Mouse (Mus musculus): ENCODE measurements around the gene Josd2.
A peak's percentile ranks its signal among the peaks of the same experiment; 100 is the strongest.

Gene Josd2

DNA sequence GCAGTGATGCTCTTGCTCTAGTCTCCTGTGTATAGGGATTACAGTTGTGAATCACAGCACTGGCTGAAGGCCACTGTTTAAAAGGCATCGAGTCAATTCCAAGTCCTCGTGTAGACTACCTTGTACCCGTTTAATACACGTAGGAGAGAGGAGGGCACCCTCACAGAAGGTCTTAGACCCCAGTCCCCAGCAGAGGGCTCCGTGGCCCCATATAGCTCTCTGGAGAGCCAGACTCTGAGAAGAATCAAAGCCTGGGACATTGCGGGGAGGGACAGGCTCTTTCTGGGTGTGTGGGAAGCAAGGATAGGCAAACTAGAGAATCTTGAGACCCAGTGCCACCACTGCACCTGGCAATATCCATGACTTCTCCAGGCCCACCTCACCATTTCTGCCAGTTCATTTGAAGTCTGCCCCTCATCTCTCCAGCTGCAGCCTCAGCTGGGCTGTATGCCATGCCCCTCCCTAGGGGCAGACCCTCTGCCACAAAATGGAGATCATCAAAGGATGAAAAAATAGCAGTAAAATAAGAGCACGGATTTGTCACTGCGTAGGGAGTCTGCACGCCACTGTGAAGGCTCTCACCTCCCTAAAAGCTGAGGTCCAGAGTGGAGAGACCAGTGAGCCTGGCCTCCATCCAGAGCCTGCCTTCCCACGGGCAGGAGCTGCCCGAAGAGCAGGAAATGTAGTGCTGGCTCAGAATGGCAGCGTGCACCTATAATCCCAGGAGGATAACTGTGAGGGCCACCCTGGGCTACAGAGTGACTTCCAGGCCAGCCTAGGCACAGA is 21.5 kb upstream of the Josd2 start:
- DNase-seq, result peak; percentile 60

DNA sequence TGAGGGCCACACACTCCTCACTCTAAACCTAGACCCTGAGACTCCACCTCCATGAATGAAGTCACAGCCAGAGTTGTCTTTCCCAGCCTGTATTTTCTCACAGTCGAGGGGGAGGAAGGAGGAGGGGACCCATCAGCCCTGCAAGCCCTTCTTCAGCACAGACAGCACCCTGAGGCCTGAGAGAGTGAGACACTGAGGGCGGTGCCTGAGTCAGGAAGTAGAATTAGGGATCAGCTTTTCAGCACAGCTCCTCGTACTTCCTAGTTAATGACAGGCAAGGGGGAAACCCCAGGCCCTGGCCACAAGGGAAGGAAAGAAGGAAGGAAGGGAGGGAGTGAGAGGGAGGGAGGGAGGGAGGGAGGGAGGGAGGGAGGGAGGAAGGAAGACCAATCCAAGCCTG is 14.5 kb upstream of the Josd2 start:
- no peak for DNase-seq

GRCm38 (mm10) chr7:44456302-44456701 is 11.5 kb upstream of the Josd2 start:
- no peak for DNase-seq

GRCm38 (mm10) chr7:44460067-44460466 is 7.7 kb upstream of the Josd2 start:
- DNase-seq, result no peak

GRCm38 (mm10) chr7:44460767-44461502 is 6.8 kb upstream of the Josd2 start:
- DNase-seq, result peak; percentile 22

- peak; percentile 41 for DNase-seq
These were observed 6.1 kb upstream of the Josd2 start for GRCm38 (mm10) chr7:44461503-44462217.

GRCm38 (mm10) chr7:44462218-44463055 is 5.3 kb upstream of the Josd2 start:
- DNase-seq, result peak; percentile 66

DNA sequence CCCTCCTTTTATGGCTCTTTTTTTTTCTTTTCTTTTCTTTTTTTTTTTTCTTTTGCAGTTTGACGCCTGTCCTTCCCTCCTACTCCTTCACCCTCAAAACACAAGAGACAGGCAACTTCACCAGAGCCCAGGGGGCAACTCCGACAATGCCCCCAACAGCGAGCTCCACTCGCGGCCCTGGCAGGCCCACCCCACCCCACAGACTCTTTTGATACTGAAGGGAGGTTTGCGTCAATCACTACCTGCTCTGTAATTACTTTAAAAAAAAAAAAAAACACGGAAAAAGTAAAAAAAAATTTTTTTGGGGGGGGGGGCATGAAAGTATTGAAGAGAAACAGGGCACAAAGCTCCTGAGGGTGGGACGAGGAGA is 4.7 kb upstream of the Josd2 start:
- DNase-seq, result peak; percentile 24

DNA sequence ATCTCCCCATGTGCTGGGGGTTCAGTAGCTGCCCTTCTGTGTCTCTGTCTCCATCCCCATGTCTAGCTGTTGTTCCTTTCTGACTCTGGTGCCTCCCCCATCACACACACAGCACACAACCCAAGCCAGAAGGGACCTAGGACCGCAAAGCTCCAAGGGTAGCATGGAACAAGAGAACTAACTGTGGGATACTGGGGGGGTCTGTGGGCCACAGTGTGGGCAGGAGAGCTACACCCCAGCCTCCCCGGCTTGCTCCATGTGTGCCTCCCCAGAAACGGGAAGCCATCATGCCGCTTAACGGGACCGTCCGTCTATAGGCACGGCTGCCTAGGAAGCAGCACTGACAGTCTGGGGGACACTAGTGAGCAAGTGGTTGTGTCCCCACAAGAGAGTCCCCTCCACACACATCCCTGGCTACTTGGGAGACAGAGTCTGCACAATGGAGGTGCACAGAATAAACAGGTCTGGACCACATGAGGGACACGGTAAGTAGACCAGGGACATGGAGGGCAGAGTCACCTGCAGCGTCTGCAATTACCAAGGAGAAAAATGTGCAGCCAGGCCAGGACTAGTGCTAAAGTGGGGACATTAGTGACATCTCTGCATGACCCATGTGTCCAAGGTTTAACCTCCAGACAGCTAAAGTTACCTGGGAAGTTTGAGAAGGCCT is 4.1 kb upstream of the Josd2 start:
- DNase-seq, result peak; percentile 44

GRCm38 (mm10) chr7:44464511-44464910 is 3.3 kb upstream of the Josd2 start:
- peak; percentile 94 for DNase-seq

DNA sequence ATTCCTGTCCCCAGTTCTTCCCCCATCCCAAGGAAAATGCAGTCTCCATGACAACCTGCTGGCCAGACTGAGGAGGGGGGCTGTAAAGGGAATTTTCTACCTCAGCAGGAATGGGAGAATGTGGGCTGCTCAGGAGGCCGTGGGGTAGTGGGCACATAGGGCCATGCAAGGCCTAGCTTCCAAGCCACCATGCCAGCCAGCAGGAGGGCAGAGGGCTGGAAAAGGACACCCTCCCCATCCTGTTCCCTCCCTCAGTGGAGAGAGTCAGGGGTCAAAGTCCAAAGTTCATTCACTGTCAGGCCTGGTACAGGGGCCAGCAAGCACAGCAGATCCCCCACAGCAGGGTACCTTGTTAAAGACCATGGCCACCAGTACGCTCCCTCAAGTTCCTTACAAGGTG is 2.7 kb upstream of the Josd2 start, which contains the start of gene Aspdh:
Gene Aspdh (plus strand): TSS at position 281 of the 400 bp plus-strand sequence.
- peak; percentile 50 for DNase-seq

DNA sequence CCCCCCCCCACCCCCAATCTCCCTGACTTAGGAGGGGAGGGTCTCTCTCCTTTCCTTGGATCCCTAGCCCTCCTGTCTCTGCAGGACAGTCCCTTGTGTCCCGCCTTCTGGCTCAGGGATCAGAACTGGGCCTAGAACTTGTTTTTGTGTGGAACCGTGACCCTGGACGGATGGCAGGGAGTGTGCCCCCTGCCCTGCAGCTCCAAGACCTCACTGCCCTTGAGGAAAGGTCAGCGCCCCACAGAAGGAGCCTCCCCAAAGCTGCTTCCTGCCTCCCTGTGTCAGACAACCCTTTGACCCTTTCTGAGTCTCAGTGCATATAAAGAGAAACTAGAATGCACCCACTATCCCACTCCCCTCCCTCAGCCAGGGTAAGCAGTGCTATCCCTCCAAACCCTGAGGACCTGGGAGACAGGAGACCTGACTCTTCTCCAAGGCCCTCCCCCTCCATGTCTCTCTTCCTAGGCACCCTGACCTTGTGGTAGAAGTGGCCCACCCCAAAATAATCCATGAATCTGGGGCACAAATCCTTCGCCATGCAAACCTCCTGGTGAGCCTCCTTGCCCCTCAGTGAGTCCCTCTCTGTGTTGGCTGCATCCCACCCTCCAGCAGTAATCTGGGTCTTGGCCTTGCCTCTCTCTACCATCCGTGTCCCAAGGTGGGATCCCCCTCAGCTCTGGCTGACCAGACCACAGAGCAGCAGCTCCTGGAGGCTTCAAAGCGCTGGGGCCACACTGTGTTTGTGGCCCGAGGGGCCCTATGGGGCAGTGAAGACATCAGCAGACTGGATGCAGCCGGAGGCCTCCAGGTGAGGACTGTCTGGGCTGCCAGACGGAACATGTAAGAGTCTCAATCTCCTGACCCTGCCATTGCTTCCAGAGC is 1.5 kb upstream of the Josd2 start:
- peak; percentile 46 for DNase-seq

DNA sequence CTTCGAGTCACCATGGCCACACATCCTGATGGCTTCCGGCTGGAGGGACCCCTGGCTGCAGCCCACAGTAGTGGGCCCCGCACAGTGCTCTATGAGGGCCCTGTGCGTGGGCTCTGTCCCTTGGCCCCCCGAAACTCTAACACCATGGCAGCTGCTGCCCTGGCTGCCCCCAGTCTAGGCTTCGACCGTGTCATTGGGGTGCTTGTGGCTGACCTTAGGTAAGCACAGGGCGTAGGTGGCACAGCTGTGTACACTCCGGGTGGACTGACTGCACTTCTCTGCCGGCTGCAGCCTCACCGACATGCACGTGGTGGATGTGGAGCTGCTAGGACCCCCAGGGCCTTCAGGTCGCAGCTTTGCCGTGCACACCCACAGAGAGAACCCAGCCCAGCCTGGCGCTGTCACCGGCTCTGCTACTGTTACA is 880 bp upstream of the Josd2 start:
- peak; percentile 59 for DNase-seq

- DNase-seq, result peak; percentile 47
These were observed 985 bp downstream of the Josd2 start for GRCm38 (mm10) chr7:44468644-44469285.

DNA sequence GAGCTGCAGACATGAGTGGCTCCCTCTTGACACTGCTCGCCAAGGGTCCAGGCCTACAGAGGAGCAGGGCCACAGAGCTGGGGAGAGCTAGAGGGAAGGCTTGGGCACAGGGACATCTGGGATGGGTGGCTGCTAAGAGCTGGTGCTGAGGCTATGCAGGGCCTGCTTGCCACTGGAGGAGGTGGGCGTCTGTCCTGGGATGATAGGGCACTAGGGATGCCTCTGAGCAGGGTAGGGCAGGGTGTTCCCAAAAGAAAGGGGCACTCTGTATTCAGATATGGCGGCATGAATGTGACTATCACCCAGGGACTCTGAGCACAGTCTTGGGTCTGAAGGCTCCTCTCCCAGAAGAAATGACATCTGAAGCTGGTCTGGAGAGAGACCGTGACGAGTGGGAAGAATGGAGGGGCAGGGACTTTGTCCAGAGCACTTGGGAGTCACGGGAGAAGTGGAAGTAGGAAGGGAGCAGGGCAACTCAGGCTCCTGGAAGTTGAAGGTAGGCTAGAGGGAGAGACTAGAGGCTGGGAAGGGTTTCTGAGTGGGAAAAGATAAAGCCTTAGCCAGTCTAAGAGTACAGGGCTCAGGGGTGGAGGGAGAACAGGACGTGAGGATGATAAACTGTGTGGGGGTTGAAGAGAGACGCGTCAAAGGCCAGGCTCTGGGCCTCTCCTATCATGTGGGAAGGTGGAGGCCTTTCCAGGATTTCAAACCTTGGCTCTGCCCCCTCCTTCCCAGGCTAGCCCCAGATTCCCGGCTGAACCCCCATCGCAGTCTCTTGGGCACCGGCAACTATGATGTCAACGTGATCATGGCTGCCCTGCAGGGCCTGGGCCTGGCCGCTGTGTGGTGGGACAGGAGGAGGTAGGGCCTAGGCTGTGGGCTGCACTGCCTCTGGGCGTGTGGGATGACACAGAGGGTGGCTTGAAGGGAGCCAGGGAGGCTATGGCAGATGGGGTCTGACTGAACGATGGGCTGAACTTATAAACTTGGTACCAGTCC is 2.2 kb downstream of the Josd2 start:
- peak; percentile 25 for DNase-seq

DNA sequence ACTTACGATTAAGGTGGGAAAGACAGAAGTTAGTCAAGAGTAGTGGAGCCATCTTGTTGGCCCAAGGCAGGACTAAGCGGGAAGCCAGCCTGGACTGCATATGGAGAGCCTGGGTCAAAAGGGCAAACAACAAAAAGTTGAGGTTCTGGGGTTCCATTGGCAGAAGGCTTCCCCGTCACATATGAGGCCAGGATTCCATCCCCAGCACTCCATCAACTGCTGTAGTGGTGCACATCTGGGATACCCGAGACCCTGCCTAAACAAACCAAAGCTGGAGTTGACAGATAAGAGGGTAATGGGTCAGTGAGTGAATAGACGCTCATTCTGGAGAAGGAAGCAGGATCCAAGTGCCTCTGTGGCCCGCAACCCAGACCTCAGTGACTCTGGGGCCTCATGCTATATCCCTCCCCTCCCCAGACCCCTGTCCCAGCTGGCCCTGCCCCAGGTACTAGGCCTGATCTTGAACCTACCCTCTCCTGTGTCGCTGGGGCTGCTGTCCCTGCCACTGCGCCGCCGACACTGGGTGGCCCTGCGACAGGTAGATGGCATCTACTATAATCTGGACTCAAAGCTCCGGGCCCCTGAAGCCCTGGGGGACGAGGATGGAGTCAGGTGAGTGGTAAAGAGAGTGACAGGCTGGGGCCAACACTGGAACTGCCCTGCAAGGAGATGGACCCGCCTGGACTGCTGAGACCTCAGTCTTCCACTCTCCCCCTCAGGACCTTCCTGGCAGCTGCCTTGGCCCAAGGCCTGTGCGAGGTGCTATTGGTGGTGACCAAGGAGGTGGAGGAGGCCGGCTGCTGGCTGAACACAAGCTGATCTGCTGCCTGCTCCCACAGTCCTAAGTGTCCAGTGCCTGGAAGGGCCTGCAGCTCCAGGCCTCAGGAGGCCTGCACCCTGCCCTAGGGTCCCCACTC is 3.2 kb downstream of the Josd2 start:
- peak; percentile 30 for DNase-seq

- peak; percentile 36 for DNase-seq
These were observed 4.2 kb downstream of the Josd2 start for GRCm38 (mm10) chr7:44471880-44472557.

- DNase-seq, result peak; percentile 18
These were observed 4.7 kb downstream of the Josd2 start for GRCm38 (mm10) chr7:44472558-44472885.
